Mouse (Mus musculus) frontal cortex, postnatal 25 days (tissue): ENCODE results near the gene Tm4sf20.
A peak's percentile ranks its signal among the peaks of the same experiment; 100 is the strongest.

Source experiments
- DNase-seq, 2 experiments: peaks; one replicate each; pipeline ENCODE4 v3.0.0; 2022; ENCODE audit warnings: low spot score in 2 of 2

Tm4sf20 gene

DNA sequence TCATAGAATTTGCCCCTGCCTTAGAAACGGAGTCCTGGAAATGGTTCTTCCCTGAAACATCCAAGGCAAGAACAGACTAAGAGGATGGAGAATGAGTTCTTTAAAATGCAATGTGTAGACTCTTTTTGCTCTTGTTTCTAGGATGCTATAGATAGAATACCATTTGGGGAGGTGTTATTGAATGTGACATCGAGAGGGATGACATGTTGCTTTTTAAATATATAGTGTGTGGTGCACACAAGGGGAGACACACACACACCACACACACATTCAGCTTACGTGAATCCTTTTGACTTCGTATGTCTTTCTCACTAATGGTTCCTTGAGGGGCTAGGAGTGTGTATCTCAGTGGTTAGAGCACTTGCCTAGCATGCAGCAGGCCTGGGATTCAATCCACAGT, 7.0 kb upstream of the Tm4sf20 start:
- no peak for DNase-seq

DNA sequence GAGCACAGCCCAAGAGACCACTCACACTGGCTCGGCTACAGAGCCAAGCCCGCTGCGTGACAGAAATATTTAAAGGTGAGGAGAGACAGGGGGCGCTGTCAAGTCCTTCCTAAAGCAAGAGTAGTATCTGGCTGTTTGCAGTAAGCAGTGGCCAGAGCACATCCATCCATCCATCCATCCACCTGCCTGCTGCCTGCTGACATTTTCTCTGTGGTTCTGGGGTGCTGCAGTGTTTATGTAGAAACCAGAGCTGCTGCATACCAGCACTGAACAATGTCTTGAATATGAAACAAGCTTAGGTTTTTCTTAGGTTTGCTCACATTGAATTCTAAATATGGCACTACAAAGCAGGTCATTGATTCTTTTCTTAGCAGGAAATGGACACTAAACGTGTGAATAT, 4.9 kb upstream of the Tm4sf20 start:
- DNase-seq, result no peak

DNA sequence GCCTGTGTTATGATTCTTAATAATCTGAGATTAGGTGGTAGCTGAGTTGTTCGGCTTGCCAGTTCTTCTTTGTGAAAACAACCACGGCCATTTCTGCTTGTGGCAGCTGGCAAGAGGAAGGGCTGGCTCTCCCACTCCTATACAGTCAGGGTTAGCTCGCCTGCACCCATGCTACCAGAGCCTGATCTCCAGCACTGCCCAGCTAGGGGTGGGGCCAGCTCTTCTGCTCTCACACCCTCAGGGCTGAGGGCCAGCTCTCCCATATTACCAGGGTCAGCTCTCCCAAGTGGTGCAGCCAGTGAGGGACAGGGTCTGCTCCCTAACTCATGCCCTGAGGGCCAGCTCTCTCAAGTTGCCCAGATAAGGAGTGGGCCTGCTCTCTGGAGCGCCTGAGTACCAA, 4.2 kb upstream of the Tm4sf20 start:
- no peak for DNase-seq

DNA sequence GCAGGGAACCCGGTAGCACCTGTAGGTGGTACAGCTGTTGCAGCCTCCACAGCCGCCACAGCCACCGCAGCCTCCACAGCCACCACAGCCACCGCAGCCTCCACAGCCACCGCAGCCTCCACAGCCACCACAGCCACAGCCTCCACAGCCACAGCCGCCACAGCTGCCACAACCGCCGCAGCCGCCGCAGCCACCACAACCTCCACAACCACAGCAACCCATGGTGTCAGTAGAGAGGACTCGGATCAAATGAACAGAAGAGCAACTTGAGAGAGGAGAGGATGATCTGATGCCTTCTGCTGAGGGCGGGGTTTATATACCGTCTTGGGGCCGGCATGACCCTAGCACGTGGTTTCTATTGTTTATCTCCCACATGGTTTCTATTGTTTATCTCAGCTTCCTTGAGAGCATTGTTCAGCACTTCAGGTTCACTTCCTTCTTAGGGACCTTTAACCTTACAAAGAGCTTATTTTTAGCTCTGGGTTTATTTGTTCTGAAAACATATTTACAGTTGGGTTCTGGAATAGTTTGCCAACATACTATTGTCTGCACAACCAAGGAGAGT, 2.8 kb upstream of the Tm4sf20 start, which contains the start of gene Gm47791:
Gene Gm47791 (minus strand): TSS at position 222 of the 565 bp plus-strand sequence.
- DNase-seq, result no peak

DNA sequence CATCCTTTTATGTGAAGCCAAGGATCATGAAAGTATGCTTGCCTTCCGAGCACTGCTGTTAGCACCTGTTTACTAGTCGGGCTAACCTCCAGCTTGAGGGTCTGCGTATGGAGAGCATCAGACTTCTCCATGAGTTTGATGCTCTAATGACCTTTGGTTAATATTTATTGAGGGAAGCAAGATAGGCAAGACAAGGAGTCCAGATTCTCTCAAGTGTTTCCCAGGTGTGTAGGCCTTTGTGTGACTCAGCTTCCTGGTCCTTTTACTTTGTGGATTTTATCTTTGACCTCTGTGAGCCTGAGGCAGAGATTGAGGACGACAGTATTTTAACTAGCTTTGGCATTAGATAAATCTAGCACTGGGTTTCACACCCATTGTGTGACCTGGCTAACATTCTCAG, 1.6 kb downstream of the Tm4sf20 start:
- no peak for DNase-seq

DNA sequence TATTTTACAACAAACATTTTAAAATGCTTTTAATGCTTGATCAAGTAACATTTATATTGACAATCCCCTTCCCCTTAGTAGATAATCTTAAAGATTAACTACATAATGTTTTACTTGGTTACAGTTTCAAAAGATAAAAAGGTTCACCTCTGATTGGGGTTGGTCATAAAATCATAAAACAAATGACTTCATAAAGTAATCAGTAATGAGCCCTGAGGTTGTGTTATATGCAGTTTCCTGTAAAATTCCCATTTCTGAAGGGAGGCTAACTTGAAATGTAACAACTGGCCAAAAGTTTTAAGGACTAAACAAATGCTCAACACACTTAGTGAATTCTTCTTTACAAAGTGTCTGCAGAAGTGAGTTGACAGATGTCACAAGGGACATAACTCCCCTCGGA, 2.0 kb downstream of the Tm4sf20 start:
- DNase-seq, result no peak

DNA sequence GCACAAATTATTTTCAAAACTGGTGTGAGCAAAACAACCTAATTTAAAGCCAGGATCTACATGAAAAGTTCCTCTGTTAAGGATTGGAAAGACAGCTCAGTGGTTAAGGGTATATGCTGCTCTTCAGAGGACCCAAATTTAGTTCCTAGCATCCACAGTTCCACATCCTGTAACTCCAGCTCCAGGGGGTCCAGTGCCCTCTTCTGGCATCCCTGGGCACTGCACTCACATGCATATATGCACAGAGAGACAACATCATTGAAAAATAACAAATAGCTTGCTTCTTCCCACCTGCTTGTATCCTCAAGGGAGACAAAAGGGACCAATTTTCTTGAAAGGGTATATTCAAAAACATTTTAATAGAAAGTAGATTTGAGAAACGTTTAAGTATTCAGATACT, 6.0 kb downstream of the Tm4sf20 start:
- no peak for DNase-seq

DNA sequence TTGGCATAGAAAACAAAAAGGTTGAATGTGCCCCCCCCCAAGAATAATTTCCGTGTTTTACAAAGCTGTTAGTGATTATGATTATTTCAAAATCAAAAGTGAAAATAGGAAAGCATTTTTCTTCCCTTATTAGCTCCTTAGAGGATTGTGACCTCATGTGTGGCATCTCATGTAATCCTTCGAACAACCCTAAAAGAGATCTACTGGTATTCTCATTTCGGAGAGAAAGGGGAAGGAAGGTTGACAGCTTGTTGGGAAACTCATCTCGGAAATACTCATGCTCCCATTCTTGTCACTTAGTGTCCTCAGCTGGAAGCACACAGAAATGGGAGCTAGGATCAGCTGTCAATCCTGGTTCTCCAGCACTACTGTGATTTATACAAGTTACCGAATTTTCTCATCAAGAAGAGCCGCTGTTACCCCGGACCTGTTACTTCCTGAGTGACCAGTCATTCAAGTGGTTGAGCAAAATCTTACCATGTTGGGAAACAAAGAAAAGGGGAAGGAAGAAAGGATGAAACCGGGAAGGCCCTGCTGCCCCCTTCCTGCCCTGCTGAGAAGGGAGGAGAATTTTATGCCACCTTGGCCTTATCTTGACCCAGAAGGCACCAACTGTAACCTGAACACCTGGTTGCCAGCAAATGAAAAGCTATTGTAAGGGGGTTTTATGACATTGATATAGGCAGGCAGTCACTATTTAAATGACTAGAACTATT, 6.6 kb downstream of the Tm4sf20 start:
- DNase-seq, result no peak

DNA sequence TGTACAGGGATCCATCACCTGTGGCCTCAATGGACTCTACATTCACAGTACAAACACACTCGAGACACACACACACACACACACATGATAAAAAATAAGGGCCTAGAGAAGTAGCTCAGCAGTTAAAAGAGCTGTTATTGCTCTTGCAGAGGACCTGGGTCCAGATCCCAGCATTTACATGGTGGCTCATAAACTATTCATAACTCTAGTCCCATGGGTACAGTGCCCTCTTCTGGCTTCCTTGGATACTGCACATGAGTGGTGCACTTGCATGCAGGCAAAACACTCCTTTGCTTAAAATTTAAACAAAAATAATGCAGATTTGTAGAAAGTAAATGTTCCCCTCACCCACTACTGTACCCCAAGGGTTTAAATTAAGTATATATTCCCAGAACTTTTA, 8.7 kb downstream of the Tm4sf20 start:
- no peak for DNase-seq

DNA sequence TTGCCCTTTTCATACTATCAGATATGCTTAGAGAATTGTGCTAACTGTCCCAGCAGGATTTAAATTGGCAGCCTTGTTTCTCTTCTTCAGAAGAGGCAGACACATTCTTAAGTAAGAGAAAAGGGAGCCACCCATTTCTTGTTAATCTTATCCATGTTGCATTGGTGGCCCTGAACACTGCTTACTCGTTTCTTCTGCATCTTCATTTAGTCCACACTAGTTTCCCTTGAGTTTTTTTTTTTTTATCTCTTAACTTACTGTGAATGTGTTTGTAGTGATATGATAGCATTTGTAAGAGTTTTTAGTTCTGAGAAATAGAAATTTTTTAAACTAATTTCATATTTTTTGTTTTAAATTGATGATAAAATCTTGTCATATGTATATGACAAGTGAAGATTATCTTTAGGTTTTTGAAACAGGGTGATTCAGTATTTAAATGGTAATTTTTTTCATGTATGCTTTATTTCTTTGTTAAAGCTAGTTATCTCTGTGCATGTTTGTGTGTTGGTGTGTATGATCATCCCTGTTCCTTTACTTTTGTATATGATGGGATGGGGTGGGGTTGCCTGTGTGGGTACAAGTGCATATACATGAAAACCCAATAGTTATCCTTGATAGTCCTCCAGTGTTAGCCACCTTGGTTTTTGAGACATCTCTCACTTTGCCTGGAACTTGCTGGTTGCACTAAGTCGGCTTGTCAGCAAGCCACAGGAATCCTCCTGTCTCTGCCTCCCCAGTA, 20.4 kb downstream of the Tm4sf20 start:
- no peak for DNase-seq

DNA sequence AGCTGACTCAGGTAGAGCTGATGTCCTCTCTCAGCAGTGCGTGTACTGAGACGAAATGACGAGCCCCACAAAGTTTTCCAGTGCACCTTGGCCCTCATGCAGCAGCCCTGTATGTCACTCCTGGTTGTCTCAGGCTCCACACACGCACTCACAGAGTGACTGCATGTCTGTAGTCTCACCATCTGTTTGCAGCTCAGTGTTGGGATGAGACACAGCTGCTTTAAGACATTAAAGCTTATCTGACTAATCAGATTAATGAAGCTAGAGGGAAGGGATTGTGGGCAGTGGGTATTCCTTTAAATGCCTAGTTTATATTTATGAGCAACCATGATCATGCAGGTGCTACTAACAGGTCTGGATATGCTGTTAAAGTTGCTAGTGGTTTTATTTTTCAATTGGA, 21.9 kb downstream of the Tm4sf20 start:
- no peak for DNase-seq

DNA sequence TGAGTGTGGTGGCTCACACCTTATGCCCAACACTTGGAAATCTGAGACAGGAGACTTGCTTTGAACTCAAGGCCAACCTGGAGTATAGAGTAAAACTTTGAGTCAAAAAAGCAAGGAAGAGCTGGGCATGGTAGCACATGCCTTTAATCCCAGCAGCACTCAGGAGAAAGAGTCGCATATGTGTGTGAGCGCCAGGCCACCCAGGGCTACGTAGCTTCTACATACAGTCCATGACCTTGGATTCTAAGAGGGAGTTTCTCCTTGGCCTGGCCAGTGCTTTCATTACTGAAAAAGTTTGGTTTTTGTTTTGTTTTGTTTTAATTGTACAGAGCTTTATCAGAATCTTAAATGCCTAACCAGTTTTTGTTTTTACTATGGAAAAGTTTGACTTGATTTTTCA, 24.3 kb downstream of the Tm4sf20 start:
- DNase-seq, result no peak

DNA sequence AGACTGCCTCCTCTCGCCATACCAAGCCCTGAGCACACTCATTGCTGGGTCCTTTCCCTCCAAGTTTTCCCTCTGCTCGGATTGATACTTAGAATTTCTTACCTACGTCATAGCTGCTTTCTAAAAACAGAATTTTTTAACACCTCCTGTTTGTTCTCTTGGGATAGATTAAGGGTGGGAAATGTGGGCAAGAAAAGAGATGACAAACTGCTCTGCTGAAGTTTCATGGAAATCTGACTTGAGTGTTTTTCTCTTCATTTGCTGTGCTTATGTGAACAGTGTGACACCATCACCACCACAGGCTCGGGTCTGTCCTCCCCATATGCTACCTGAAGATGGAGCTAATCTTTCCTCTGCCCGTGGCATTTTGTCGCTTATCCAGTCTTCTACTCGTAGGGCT, 26.7 kb downstream of the Tm4sf20 start:
- DNase-seq, result no peak

DNA sequence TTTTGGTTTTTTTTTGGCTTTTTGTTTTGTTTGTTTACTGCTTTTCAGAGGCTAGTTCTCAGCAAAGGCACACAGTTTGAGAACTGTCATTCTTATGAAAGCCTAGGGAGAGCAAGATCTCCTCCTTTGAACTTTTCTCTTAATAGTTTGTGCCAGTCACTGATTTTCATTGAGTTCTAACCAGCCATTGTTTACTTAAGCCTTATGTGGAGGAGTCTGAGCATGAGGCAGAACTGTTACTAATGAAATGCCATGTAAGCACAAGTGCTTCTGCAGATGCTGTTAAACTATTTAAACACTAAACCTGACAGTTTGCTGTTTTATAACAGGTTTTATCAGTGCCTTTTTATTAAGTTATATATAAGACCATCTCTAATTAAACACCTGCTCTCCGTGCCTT, 30.2 kb downstream of the Tm4sf20 start:
- no peak for DNase-seq

DNA sequence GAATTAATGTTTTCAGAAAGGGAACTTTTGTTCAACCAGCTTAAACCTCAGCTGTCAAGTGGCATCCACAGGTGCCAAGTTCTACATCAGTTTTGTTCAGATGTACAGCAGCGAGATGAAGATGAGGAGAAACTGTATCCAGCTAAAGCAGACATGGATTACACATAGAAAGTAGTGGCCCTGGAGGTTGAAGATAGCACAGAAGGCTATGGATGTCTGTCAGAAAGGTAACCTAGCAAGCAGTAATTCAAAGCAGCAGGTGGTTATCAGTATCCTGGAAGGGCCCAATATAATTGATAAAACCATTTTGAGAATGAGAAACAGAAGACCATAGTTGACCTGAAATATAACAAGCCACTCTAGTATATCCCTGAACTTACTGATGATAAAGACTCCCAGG, 34.9 kb downstream of the Tm4sf20 start:
- no peak for DNase-seq

DNA sequence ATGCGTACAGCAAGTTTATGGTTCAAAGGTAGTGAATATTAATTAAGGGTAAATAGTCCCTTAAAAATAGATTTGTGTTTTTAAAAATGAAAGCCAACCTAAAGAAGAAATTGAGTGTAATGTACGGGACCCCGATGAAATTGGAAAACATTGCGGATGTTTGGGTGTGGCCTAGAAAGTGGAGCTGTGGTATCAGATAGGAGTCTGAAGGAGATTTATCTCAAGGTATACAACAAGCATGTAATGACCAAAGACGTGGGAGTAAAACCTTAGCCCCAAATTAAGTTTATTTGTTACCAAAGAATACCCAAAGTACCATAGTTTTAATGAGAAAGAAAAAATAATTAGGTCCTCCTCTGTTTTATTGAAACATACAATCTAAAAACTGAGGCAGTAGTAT, 41.8 kb downstream of the Tm4sf20 start:
- no peak for DNase-seq

DNA sequence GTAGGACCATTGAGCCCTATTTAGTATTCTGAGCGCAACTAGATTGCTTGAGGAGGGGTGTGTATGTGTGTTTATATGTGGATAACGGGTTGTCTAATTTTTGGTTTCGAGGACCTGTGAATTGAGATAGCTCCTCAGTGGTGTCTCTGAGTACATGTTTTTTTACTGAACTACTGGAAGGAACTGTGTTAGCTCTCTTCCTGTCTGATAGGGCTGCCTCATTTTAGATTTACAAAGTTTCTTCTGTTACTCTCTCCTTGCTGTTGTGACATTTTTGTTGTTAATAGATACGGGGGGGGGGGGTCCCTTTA, 42.4 kb downstream of the Tm4sf20 start:
- DNase-seq, result no peak

DNA sequence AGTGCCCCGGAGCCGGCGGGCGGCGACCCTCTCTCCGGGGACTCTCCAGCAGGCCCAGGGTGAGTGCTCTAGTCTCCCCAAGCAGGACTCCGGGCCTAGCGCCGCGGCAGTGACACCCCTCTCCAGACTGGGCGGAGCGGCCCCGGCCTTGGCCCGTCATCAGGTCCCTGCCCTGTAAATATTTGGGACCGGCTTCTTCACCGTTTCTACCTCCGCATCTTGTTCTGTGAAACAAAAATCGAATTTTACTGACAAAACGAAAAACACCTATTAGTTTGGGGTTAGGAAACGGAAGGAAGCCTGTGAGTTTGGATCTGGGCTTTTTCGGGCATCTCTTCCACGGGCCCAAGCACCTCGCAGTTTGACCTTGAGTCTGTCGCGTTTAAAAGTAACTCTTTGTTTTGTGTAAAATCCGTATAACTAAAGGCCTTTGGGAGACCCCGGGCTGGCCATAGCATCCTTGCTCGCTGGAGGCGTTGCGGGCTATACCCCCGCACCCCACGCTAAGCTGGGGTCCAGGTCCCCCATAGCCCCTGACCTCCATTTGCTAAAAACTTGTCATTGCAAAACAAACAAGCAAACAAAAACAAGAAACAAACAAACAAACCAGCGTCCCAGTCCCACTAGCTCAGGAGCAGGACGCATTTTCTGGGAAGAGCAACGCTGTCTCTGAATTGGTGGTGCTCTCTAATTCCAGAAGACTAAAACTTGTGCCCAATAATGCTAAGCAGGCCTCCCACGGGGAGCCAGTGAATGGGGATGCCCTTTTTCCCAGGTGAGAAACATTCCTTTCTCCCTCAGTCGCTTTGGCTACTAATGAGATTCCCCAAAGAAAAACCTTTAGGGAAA, 43.0 kb downstream of the Tm4sf20 start:
- no peak for DNase-seq

DNA sequence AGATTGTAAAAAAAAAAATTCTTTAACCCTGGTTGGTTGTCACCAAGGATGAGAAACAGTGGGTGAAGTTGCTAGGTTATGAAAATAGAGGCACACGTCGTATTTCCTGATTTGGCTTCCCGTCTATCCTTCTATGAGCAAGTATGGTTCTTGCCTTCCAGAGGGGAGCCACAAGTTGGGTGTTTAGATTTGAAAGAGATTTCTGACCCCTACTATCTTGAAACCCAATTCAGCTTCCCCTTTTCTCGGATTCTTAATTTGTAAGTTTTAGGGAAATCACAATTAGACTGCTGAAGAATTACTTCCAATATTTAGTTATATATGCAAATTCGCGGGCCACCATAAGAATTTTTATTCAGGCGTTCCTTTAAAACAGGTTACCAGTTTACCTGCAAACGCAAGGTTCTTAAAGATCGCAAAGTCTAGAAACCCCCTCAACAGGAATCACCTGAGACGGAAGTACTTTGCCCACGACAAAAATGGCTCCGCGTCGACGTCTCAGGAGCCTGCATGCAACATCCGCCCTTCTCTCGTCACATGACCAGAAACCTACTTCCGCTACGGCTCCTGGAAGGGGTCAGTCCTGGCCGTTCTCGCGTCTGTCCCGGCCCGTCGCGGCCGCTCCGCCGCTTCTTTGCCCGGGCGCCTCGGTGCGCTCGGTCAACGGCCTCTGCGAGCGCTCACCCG, 43.8 kb downstream of the Tm4sf20 start, which contains the start of gene Mff:
Gene Mff (plus strand): TSS at position 552 of the 687 bp plus-strand sequence.
- peak; percentile 87 to 88 for DNase-seq

DNA sequence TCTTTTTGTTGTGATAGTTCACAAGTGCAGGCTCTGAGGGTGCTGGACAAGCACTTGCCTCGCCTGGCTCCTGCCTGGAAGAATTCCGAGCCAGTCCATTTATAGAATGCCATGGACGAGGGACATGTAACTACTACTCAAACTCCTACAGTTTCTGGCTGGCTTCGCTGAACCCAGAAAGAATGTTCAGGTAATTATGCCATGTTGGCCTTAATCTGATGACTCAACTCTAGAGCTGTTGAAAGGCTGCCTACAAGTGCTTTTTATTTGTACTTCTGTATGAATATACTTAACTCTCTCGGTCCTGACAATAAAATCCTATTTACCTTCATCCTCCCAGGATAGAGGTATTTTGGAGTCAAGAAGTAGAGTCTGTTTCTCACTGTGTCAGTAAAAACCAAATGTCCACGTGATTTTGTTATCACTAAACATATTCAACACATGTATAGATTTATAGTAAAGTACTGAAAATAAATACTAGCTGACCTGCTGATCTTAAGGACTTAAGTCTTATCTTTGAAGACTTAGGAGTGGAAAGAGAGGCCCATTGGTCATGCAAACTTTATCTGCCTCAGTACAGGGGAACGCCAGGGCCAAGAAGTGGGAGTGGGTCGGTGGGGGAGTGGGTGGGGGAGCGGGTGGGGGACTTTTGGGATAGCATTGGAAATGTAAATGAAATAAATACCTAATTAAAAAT, 50.3 kb downstream of the Tm4sf20 start:
- DNase-seq, result no peak
